Comparison of ENCODE assay signal across 11 mouse cellular contexts in genomic region chr4:4771523-4772114, GRCm38 (mm10). TPM values are rescaled to one million over a fixed set of nuclear protein-coding genes. Genes with fewer than 3 reads are reported as not detected.
DNase-seq lines count a peak whose midpoint lies in the region; ATAC-seq and TF ChIP-seq lines count a peak whose summit lies in the region.
"Had no signal": no experiment of that assay in that cellular context is flagged by ENCODE, and none has a peak within 500 bp of the region (broad histone marks: within the 10 kb centered on the region; RNA-seq: fewer than 3 reads in every experiment).

No protein-coding gene starts in this region.

- no peak for TF ChIP-seq EP300 in heart, adult 2 months (IDR thresholded peaks at IDR 0.05; ENCODE audit: insufficient read depth, low read depth, low read length)

- H3K9me3 ChIP-seq in heart, embryonic 12.5 days (replicated peaks), result no peaks in the 10 kb centered on the region
- H3K9me3 ChIP-seq: G1E had no signal

- no peak for DNase-seq in heart, adult 2 months
- no peak for DNase-seq in spleen, adult 2 months (ENCODE audit: low read depth in 1 of 2, low spot score in 2 of 2)
- no peak for DNase-seq in spleen, postnatal 10 days (ENCODE audit: low spot score in 2 of 2)
- DNase-seq in right cerebral cortex, postnatal 14 days, result no peak
- no peak for DNase-seq in heart, postnatal 14 days
- DNase-seq: gastrocnemius, postnatal 14 days; kidney, postnatal 36 days had no signal

- H3K27ac ChIP-seq in heart, adult 2 months, result no peak overlapping the region
- no peak overlapping the region for H3K27ac ChIP-seq in heart, embryonic 12.5 days (ENCODE audit: poor library complexity, severe bottlenecking)
- no peak overlapping the region for H3K27ac ChIP-seq in spleen, adult 2 months (ENCODE audit: insufficient read depth, low read length)

- no peak overlapping the region for H3K4me2 ChIP-seq in heart, embryonic 12.5 days

- no peaks in the 10 kb centered on the region for H3K27me3 ChIP-seq in heart, adult 2 months (ENCODE audit: control insufficient read depth, insufficient read depth, low read length)
- H3K27me3 ChIP-seq in heart, embryonic 12.5 days (replicated peaks), result no peaks in the 10 kb centered on the region
- no peaks in the 10 kb centered on the region for H3K27me3 ChIP-seq in spleen, adult 2 months (ENCODE audit: control insufficient read depth, insufficient read depth, low read length)

- TF ChIP-seq CTCF in heart, adult 2 months (IDR thresholded peaks at IDR 0.05), result peak; percentile 89
- TF ChIP-seq CTCF in spleen, adult 2 months (IDR thresholded peaks at IDR 0.05; ENCODE audit: extremely low read depth, insufficient read depth, insufficient read length, insufficient replicate concordance), result 0 out of 2 replicates have a peak, but pooled peaks have one; percentile 1

- TF ChIP-seq POLR2A in heart, adult 2 months (IDR thresholded peaks at IDR 0.05; ENCODE audit: insufficient read depth, low read depth, low read length), result no peak
- no peak for TF ChIP-seq POLR2A in spleen, adult 2 months (IDR thresholded peaks at IDR 0.05; ENCODE audit: low read depth, low read length)

- H3K36me3 ChIP-seq in heart, adult 2 months (ENCODE audit: control insufficient read depth, insufficient read depth, low read length), result peaks cover 5% of the 10 kb centered on the region
- H3K36me3 ChIP-seq in heart, embryonic 12.5 days, result peaks cover 36% of the 10 kb centered on the region
- H3K36me3 ChIP-seq in spleen, adult 2 months (ENCODE audit: control insufficient read depth, insufficient read depth, low read length), result peaks cover 7% of the 10 kb centered on the region

- no peaks in the 10 kb centered on the region for H3K79me2 ChIP-seq in heart, adult 2 months (replicated peaks; ENCODE audit: control insufficient read depth, insufficient read depth, low read length)

- H3K4me1 ChIP-seq in heart, adult 2 months (ENCODE audit: control insufficient read depth, insufficient read depth, low read length), result no peaks in the 10 kb centered on the region
- no peaks in the 10 kb centered on the region for H3K4me1 ChIP-seq in heart, embryonic 12.5 days (replicated peaks)
- no peaks in the 10 kb centered on the region for H3K4me1 ChIP-seq in spleen, adult 2 months (ENCODE audit: control insufficient read depth, insufficient read depth, insufficient read length)

- H3K9ac ChIP-seq in heart, adult 2 months (ENCODE audit: low read depth, low read length), result no peak overlapping the region
- no peak overlapping the region for H3K9ac ChIP-seq in heart, embryonic 12.5 days

- H3K4me3 ChIP-seq in heart, adult 2 months, result no peak overlapping the region
- no peak overlapping the region for H3K4me3 ChIP-seq in heart, embryonic 12.5 days
- no peak overlapping the region for H3K4me3 ChIP-seq in spleen, adult 2 months (ENCODE audit: extremely low read depth, insufficient read depth, insufficient read length)

- no peak for ATAC-seq in heart, embryonic 12.5 days (ENCODE audit: insufficient number of reproducible peaks, low FRiP score)
- ATAC-seq in hematopoietic stem cell, adult 5-6 weeks (replicated peaks in 1 of 2; ENCODE audit: insufficient read depth in 1 of 2, low FRiP score in 2 of 2, low TSS enrichment in 1 of 2, low read depth in 1 of 2, poor library complexity in 2 of 2, severe bottlenecking in 2 of 2), result peak; percentile 67 to 75; a peak in 3 of 4 replicates
- no peak for ATAC-seq in monocyte, adult 5-6 weeks (replicated peaks; ENCODE audit: insufficient number of reproducible peaks, low FRiP score, low TSS enrichment, poor library complexity, severe bottlenecking)

- WGBS in heart, adult 2 months, result 63% methylated on average over 2 of the region's 2 CpGs
- WGBS in heart, embryonic 12.5 days, result 77% methylated on average over 2 of the region's 2 CpGs
- WGBS in spleen, adult 2 months, result 64% methylated on average over 2 of the region's 2 CpGs

- intact Hi-C loops in heart, adult 2 months (cut with DNase I), result no loop called here
- intact Hi-C loops in heart, postnatal 14 days (cut with DNase I), result no loop called here

RNA-seq across cellular contexts. Expression of gene Impad1, which starts 21.5 kb away (rescaled TPM):
- 10 to 100 TPM; 21.1 to 23.6 TPM for total RNA-seq in heart, adult 2 months (2021)
- 7.5 and 17.1 TPM in 2 replicates for polyA plus RNA-seq in heart, adult 2 months (2012; rRNA removed)
- polyA plus RNA-seq in heart, embryonic 12.5 days (2016; fragmentation: Nextera tagmentation; extraction: Ambion mirVana), result 42.4 and 44.2 TPM in 2 replicates
- polyA plus RNA-seq in spleen, adult 2 months (2012; rRNA removed), result 1.9 and 2.9 TPM in 2 replicates
- total RNA-seq in hematopoietic stem cell, adult 5-6 weeks (2017), result 55.5 and 68.1 TPM in 2 replicates
- 25.8 to 33.0 TPM (median 29.0 TPM) in 3 replicates for total RNA-seq in monocyte, adult 5-6 weeks (2017)
- 10 to 100 TPM; 27.2 to 27.4 TPM for total RNA-seq in heart, postnatal 14 days (2021)

Comparison
In these comparisons a context has a peak if more than half of its experiments do, and no peak if none do; other contexts are left out.
1. ATAC-seq: peak in hematopoietic stem cell, adult 5-6 weeks (2 of 2); none in heart, embryonic 12.5 days (single experiment) and monocyte, adult 5-6 weeks (single experiment).